ENCODE assay signal across 12 mouse cellular contexts in genomic region chr6:137110778-137111174, GRCm38 (mm10). TPM values are rescaled to one million over a fixed set of nuclear protein-coding genes. Genes with fewer than 3 reads are reported as not detected.
A peak's percentile ranks its signal among the peaks of the same experiment; 100 is the strongest.
DNase-seq lines count a peak whose midpoint lies in the region; ATAC-seq and TF ChIP-seq lines count a peak whose summit lies in the region.
"Had no signal": no experiment of that assay in that cellular context is flagged by ENCODE, and none has a peak within 500 bp of the region (broad histone marks: within the 10 kb centered on the region; RNA-seq: fewer than 3 reads in every experiment).

No protein-coding gene starts in this region.

- H3K27ac ChIP-seq in heart, adult 2 months = peak overlapping the region; percentile 33; the same call in 1 of the 2 replicates
- H3K27ac ChIP-seq in lung, embryonic 15.5 days = peak overlapping the region; percentile 85
- peak overlapping the region; percentile 45 for H3K27ac ChIP-seq in intestine, embryonic 15.5 days
- peak overlapping the region; percentile 34; the same call in 1 of the 2 replicates for H3K27ac ChIP-seq in small intestine, adult 2 months (ENCODE audit: insufficient read depth, low read depth, low read length)
- no peak overlapping the region for H3K27ac ChIP-seq in cerebellum, adult 2 months (ENCODE audit: insufficient read depth, low read length)
- H3K27ac ChIP-seq: liver, embryonic 12.5 days had no signal

- peak overlapping the region; percentile 6; the same call in 1 of the 2 replicates for H3K4me3 ChIP-seq in heart, adult 2 months
- H3K4me3 ChIP-seq in lung, embryonic 15.5 days = no peak overlapping the region
- H3K4me3 ChIP-seq in lung, adult 2 months (replicated peaks; ENCODE audit: extremely low read depth, low read depth, low read length) = no peak overlapping the region
- H3K4me3 ChIP-seq in intestine, embryonic 15.5 days (replicated peaks) = no peak overlapping the region
- H3K4me3 ChIP-seq in small intestine, adult 2 months (ENCODE audit: low read depth, low read length) = no peak overlapping the region
- H3K4me3 ChIP-seq in cerebellum, adult 2 months (replicated peaks; ENCODE audit: insufficient read depth, low read depth, low read length) = no peak overlapping the region
- H3K4me3 ChIP-seq: liver, embryonic 12.5 days had no signal

- no peak for TF ChIP-seq EP300 in heart, adult 2 months (IDR thresholded peaks at IDR 0.05; ENCODE audit: insufficient read depth, low read depth, low read length)

- no peaks in the 10 kb centered on the region for H3K36me3 ChIP-seq in heart, adult 2 months (ENCODE audit: control insufficient read depth, insufficient read depth, low read length)
- H3K36me3 ChIP-seq in lung, embryonic 15.5 days = no peaks in the 10 kb centered on the region
- H3K36me3 ChIP-seq in intestine, embryonic 15.5 days = no peaks in the 10 kb centered on the region
- no peaks in the 10 kb centered on the region for H3K36me3 ChIP-seq in small intestine, adult 2 months (ENCODE audit: control insufficient read depth, insufficient read depth, low read length)
- H3K36me3 ChIP-seq: liver, embryonic 12.5 days had no signal

- WGBS in heart, adult 2 months = 50% methylated on average over 6 of the region's 6 CpGs
- 50% methylated on average over 6 of the region's 6 CpGs for WGBS in lung, embryonic 15.5 days
- WGBS in lung, adult 2 months = 36% methylated on average over 6 of the region's 6 CpGs
- 58% methylated on average over 6 of the region's 6 CpGs for WGBS in intestine, embryonic 15.5 days
- WGBS in small intestine, adult 2 months = 69% methylated on average over 6 of the region's 6 CpGs
- WGBS in cerebellum, adult 2 months = 76% methylated on average over 6 of the region's 6 CpGs

- TF ChIP-seq CTCF in heart, adult 2 months (IDR thresholded peaks at IDR 0.05) = no peak
- TF ChIP-seq CTCF in lung, adult 2 months (IDR thresholded peaks at IDR 0.05; ENCODE audit: insufficient read depth, low read length) = no peak
- TF ChIP-seq CTCF in small intestine, adult 2 months (IDR thresholded peaks at IDR 0.05; ENCODE audit: extremely low read depth, insufficient read length, insufficient replicate concordance, low read depth, low read length) = no peak
- no peak for TF ChIP-seq CTCF in cerebellum, adult 2 months (IDR thresholded peaks at IDR 0.05; ENCODE audit: borderline replicate concordance, insufficient read depth, low read depth, low read length)

- no peaks in the 10 kb centered on the region for H3K27me3 ChIP-seq in heart, adult 2 months (ENCODE audit: control insufficient read depth, insufficient read depth, low read length)
- no peaks in the 10 kb centered on the region for H3K27me3 ChIP-seq in lung, embryonic 15.5 days
- no peaks in the 10 kb centered on the region for H3K27me3 ChIP-seq in intestine, embryonic 15.5 days (replicated peaks)
- no peaks in the 10 kb centered on the region for H3K27me3 ChIP-seq in small intestine, adult 2 months (ENCODE audit: control insufficient read depth, insufficient read depth, low read length)
- no peaks in the 10 kb centered on the region for H3K27me3 ChIP-seq in cerebellum, adult 2 months (ENCODE audit: control insufficient read depth, insufficient read depth, low read length)
- H3K27me3 ChIP-seq: liver, embryonic 12.5 days had no signal

- no peak overlapping the region for H3K9ac ChIP-seq in heart, adult 2 months (ENCODE audit: low read depth, low read length)
- no peak overlapping the region for H3K9ac ChIP-seq in lung, embryonic 15.5 days
- no peak overlapping the region for H3K9ac ChIP-seq in intestine, embryonic 15.5 days
- H3K9ac ChIP-seq: liver, embryonic 12.5 days had no signal

- peak in 1 of 2 experiments; percentile 17 for DNase-seq in heart, adult 2 months
- no peak for DNase-seq in heart, adult 8-10 months (ENCODE audit: low spot score)
- DNase-seq in lung, adult 2 months = no peak
- DNase-seq in right cerebral cortex, postnatal 14 days = no peak
- DNase-seq in cerebellum, adult 2 months = no peak
- DNase-seq: cerebellum, postnatal 25 days had no signal

- H3K4me1 ChIP-seq in heart, adult 2 months (ENCODE audit: control insufficient read depth, insufficient read depth, low read length) = peaks cover 7% of the 10 kb centered on the region
- peaks cover 24% of the 10 kb centered on the region for H3K4me1 ChIP-seq in lung, embryonic 15.5 days
- H3K4me1 ChIP-seq in lung, adult 2 months (ENCODE audit: control insufficient read depth, insufficient read depth, low read length) = peaks cover 8% of the 10 kb centered on the region
- peaks cover 18% of the 10 kb centered on the region for H3K4me1 ChIP-seq in intestine, embryonic 15.5 days (replicated peaks)
- H3K4me1 ChIP-seq in small intestine, adult 2 months (ENCODE audit: control insufficient read depth, insufficient read depth, insufficient read length, low read length) = peaks cover 7% of the 10 kb centered on the region; the same call in 1 of the 2 replicates
- no peaks in the 10 kb centered on the region for H3K4me1 ChIP-seq in cerebellum, adult 2 months (ENCODE audit: control insufficient read depth, insufficient read depth, low read length)
- H3K4me1 ChIP-seq: liver, embryonic 12.5 days had no signal

- H3K79me2 ChIP-seq in heart, adult 2 months (replicated peaks; ENCODE audit: control insufficient read depth, insufficient read depth, low read length) = no peaks in the 10 kb centered on the region

- no peak for TF ChIP-seq POLR2A in heart, adult 2 months (IDR thresholded peaks at IDR 0.05; ENCODE audit: insufficient read depth, low read depth, low read length)
- TF ChIP-seq POLR2A in lung, adult 2 months (IDR thresholded peaks at IDR 0.05; ENCODE audit: borderline replicate concordance, extremely low read depth, low read depth, low read length) = no peak
- no peak for TF ChIP-seq POLR2A in small intestine, adult 2 months (IDR thresholded peaks at IDR 0.05; ENCODE audit: low read depth, low read length)
- no peak for TF ChIP-seq POLR2A in cerebellum, adult 2 months (IDR thresholded peaks at IDR 0.05; ENCODE audit: borderline replicate concordance, insufficient read depth, low read length)

- intact Hi-C loops in heart, adult 2 months (cut with DNase I) = no loop called here

- H3K9me3 ChIP-seq in lung, embryonic 15.5 days = no peaks in the 10 kb centered on the region
- no peaks in the 10 kb centered on the region for H3K9me3 ChIP-seq in intestine, embryonic 15.5 days
- H3K9me3 ChIP-seq: liver, embryonic 12.5 days had no signal

- peak overlapping the region; percentile 39; the same call in 1 of the 2 replicates for H3K4me2 ChIP-seq in lung, embryonic 15.5 days
- no peak overlapping the region for H3K4me2 ChIP-seq in intestine, embryonic 15.5 days (replicated peaks)
- H3K4me2 ChIP-seq: liver, embryonic 12.5 days had no signal

- ATAC-seq in lung, embryonic 15.5 days (ENCODE audit: borderline replicate concordance, extremely low read depth, low FRiP score, low TSS enrichment) = peak; percentile 53
- ATAC-seq in intestine, embryonic 15.5 days = peak; percentile 27; the same call in 1 of the 2 replicates
- ATAC-seq: inflammation-experienced regulatory T-cells, adult 6 months; liver, embryonic 12.5 days had no signal

RNA-seq across cellular contexts. Expression of gene Rerg, which starts 59.5 kb away (rescaled TPM):
- 1 to 10 TPM; 3.2 to 4.5 TPM for total RNA-seq in heart, adult 2 months (2021)
- polyA plus RNA-seq in heart, adult 2 months (2012; rRNA removed) = 1.5 and 2.5 TPM in 2 replicates
- total RNA-seq in heart, adult 8-10 months (2022) = 1 to 10 TPM; 2.4 to 3.0 (median 2.7) TPM
- 20.2 and 21.1 TPM in 2 replicates for polyA plus RNA-seq in lung, embryonic 15.5 days (2015; fragmentation: Nextera tagmentation; extraction: Ambion mirVana)
- 9.2 and 14.8 TPM in 2 replicates for polyA plus RNA-seq in lung, adult 2 months (2012; rRNA removed)
- 19.6 and 22.7 TPM in 2 replicates for polyA plus RNA-seq in intestine, embryonic 15.5 days (2015; fragmentation: Nextera tagmentation; extraction: Ambion mirVana)
- polyA plus RNA-seq in small intestine, adult 2 months (2012; rRNA removed) = 2.1 and 3.4 TPM in 2 replicates
- polyA plus RNA-seq in cerebellum, adult 2 months (2012; rRNA removed) = 7.0 and 9.2 TPM in 2 replicates
- total RNA-seq: megakaryocyte-erythroid progenitor cell, adult 5-6 weeks had no signal
- polyA plus RNA-seq: inflammation-experienced regulatory T-cells, adult 6 months had no signal
